Mouse (Mus musculus) ES-CJ7 (cell line): ENCODE results near the gene Mup5.
"Not testable (repeated sequence)": the region's sequence is repeated elsewhere in the genome, so short reads cannot be mapped to it uniquely, and the experiment has no call there.

ENCODE experiments used
- DNase-seq: peaks from one replicate; pipeline ENCODE4 v3.0.0; 2011; ENCODE audit warnings: low read depth, low spot score

Mup5 gene

GRCm38 (mm10) chr4:61834952-61835708, at the start of gene Mup5:
Gene Mup5, minus strand, starts transcription at chr4:61835233.
- DNase-seq, result no peak

- peak; percentile 38 for DNase-seq
Measured at GRCm38 (mm10) chr4:61858160-61858559, 23.1 kb upstream of the Mup5 start.

GRCm38 (mm10) chr4:61855831-61856698, 21.0 kb upstream of the Mup5 start:
- no peak for DNase-seq

GRCm38 (mm10) chr4:61855344-61855743, 20.3 kb upstream of the Mup5 start:
- no peak for DNase-seq

- DNase-seq, result no peak
Measured at GRCm38 (mm10) chr4:61844758-61845455, 9.9 kb upstream of the Mup5 start.

GRCm38 (mm10) chr4:61829211-61829610, 5.8 kb downstream of the Mup5 start:
- no peak for DNase-seq

- DNase-seq, result no peak
Measured at GRCm38 (mm10) chr4:61823185-61823584, 11.8 kb downstream of the Mup5 start.

GRCm38 (mm10) chr4:61822541-61822940, 12.5 kb downstream of the Mup5 start:
- not testable (repeated sequence) for DNase-seq

GRCm38 (mm10) chr4:61815602-61816001, 19.4 kb downstream of the Mup5 start:
- no peak for DNase-seq

- DNase-seq, result no peak
Measured at GRCm38 (mm10) chr4:61813435-61813834, 21.6 kb downstream of the Mup5 start.

- DNase-seq, result peak; percentile 47
Measured at GRCm38 (mm10) chr4:61811193-61811592, 23.8 kb downstream of the Mup5 start.

GRCm38 (mm10) chr4:61808926-61809325, 26.1 kb downstream of the Mup5 start:
- DNase-seq, result not testable (repeated sequence)

- DNase-seq, result not testable (repeated sequence)
Measured at GRCm38 (mm10) chr4:61789699-61790098, 45.3 kb downstream of the Mup5 start.

GRCm38 (mm10) chr4:61784231-61784630, 50.8 kb downstream of the Mup5 start:
- not testable (repeated sequence) for DNase-seq

- not testable (repeated sequence) for DNase-seq
Measured at GRCm38 (mm10) chr4:61782169-61782568, 52.9 kb downstream of the Mup5 start, which contains the start of gene Mup19. Gene Mup19, minus strand, starts transcription at chr4:61782269.
